Mouse (Mus musculus): ENCODE measurements around the gene Uvrag.

Gene Uvrag

GRCm38 (mm10) chr7:98937079-98937813 is 203.7 kb downstream of the Uvrag start:
- DNase-seq (ENCODE audit: low read depth, low spot score), result no peak

- DNase-seq (ENCODE audit: low read depth, low spot score), result no peak
Observed at GRCm38 (mm10) chr7:98935757-98936156, 205.2 kb downstream of the Uvrag start.

- no peak for DNase-seq (ENCODE audit: low read depth, low spot score)
Observed at GRCm38 (mm10) chr7:98935193-98935592, 205.7 kb downstream of the Uvrag start.

GRCm38 (mm10) chr7:98928336-98929025 is 212.5 kb downstream of the Uvrag start:
- peak; percentile 54 for DNase-seq (ENCODE audit: low read depth, low spot score)

- no peak for DNase-seq (ENCODE audit: low read depth, low spot score)
Observed at GRCm38 (mm10) chr7:98926906-98927528, 213.9 kb downstream of the Uvrag start.

- DNase-seq (ENCODE audit: low read depth, low spot score), result peak; percentile 36
Observed at GRCm38 (mm10) chr7:98924380-98924869, 216.5 kb downstream of the Uvrag start.

GRCm38 (mm10) chr7:98922984-98923383 is 218.0 kb downstream of the Uvrag start:
- DNase-seq (ENCODE audit: low read depth, low spot score), result no peak

- DNase-seq (ENCODE audit: low read depth, low spot score), result peak; percentile 27
Observed at GRCm38 (mm10) chr7:98917407-98917806, 223.5 kb downstream of the Uvrag start.

- DNase-seq (ENCODE audit: low read depth, low spot score), result no peak
Observed at GRCm38 (mm10) chr7:98916581-98916980, 224.4 kb downstream of the Uvrag start.

- DNase-seq (ENCODE audit: low read depth, low spot score), result peak; percentile 14
Observed at GRCm38 (mm10) chr7:98912953-98913360, 228.0 kb downstream of the Uvrag start.

GRCm38 (mm10) chr7:98911276-98911675 is 229.7 kb downstream of the Uvrag start:
- DNase-seq (ENCODE audit: low read depth, low spot score), result no peak

- DNase-seq (ENCODE audit: low read depth, low spot score), result no peak
Observed at GRCm38 (mm10) chr7:98910712-98911111, 230.2 kb downstream of the Uvrag start.

GRCm38 (mm10) chr7:98910164-98910563 is 230.8 kb downstream of the Uvrag start:
- no peak for DNase-seq (ENCODE audit: low read depth, low spot score)

- DNase-seq (ENCODE audit: low read depth, low spot score), result no peak
Observed at GRCm38 (mm10) chr7:98907476-98907875, 233.5 kb downstream of the Uvrag start.

GRCm38 (mm10) chr7:98904659-98905362 is 236.1 kb downstream of the Uvrag start:
- no peak for DNase-seq (ENCODE audit: low read depth, low spot score)

GRCm38 (mm10) chr7:98903884-98904283 is 237.1 kb downstream of the Uvrag start:
- DNase-seq (ENCODE audit: low read depth, low spot score), result peak; percentile 62

- DNase-seq (ENCODE audit: low read depth, low spot score), result no peak
Observed at GRCm38 (mm10) chr7:98901120-98901519, 239.8 kb downstream of the Uvrag start.

GRCm38 (mm10) chr7:98899815-98900214 is 241.1 kb downstream of the Uvrag start:
- no peak for DNase-seq (ENCODE audit: low read depth, low spot score)

GRCm38 (mm10) chr7:98897323-98897722 is 243.6 kb downstream of the Uvrag start:
- DNase-seq (ENCODE audit: low read depth, low spot score), result no peak

- peak; percentile 29 for DNase-seq (ENCODE audit: low read depth, low spot score)
Observed at GRCm38 (mm10) chr7:98895501-98896095, 245.3 kb downstream of the Uvrag start.

GRCm38 (mm10) chr7:98894768-98895167 is 246.2 kb downstream of the Uvrag start:
- no peak for DNase-seq (ENCODE audit: low read depth, low spot score)
